Mouse (Mus musculus) myocyte (in vitro differentiated cells): ENCODE measurements around the gene Soat1. TPM values are rescaled to one million over a fixed set of nuclear protein-coding genes. Genes with fewer than 3 reads are reported as not detected.

ENCODE experiments used
- H3K27me3 ChIP-seq: one replicate; pipeline ENCODE4 v1.6.1; 2011; ENCODE audit not compliant: control insufficient read depth, insufficient read depth, insufficient read length
- H3K36me3 ChIP-seq: one replicate; pipeline ENCODE4 v1.6.1; 2011; ENCODE audit not compliant: control insufficient read depth, insufficient read depth
- H3K4me2 ChIP-seq: one replicate; pipeline ENCODE4 v1.6.1; 2011; ENCODE audit warnings: low read depth, control low read depth
- H3K4me3 ChIP-seq: one replicate; pipeline ENCODE4 v1.5.1; 2011; ENCODE audit warnings: mild to moderate bottlenecking, control low read depth, moderate library complexity
- H3K79me2 ChIP-seq: one replicate; pipeline ENCODE4 v1.6.1; 2011; ENCODE audit not compliant: control insufficient read depth, insufficient read depth
- H3ac ChIP-seq: one replicate; pipeline ENCODE4 v1.6.1; 2011; ENCODE audit not compliant: control insufficient read depth, insufficient read length
- CEBPB ChIP-seq: IDR thresholded peaks from 2 replicates; pipeline ENCODE4 v1.6.1; 2011; ENCODE audit warnings: mild to moderate bottlenecking, moderate library complexity; ENCODE audit not compliant: poor library complexity, insufficient read depth, severe bottlenecking
- E2F4 ChIP-seq: IDR thresholded peaks from one replicate; pipeline ENCODE4 v1.6.1; 2011; ENCODE audit warnings: mild to moderate bottlenecking, control low read depth, moderate library complexity; ENCODE audit not compliant: insufficient read depth
- MAX ChIP-seq: IDR thresholded peaks from one replicate; pipeline ENCODE4 v1.6.1; 2011; ENCODE audit warnings: low read depth, mild to moderate bottlenecking, control low read depth
- MYOD1 ChIP-seq, 3 experiments: IDR thresholded peaks; one replicate each; pipeline ENCODE4 v1.6.1; 2011; ENCODE audit warnings: control low read depth in 2 of 3, low read depth in 2 of 3, mild to moderate bottlenecking in 2 of 3, moderate library complexity in 1 of 3; ENCODE audit not compliant: insufficient read length in 2 of 3, control insufficient read depth in 1 of 3
- MYOG ChIP-seq, 3 experiments: IDR thresholded peaks; one replicate each; pipeline ENCODE4 v1.6.1; 2011; ENCODE audit warnings: control low read depth in 2 of 3, low read depth in 2 of 3, mild to moderate bottlenecking in 2 of 3; ENCODE audit not compliant: insufficient read length in 2 of 3, control insufficient read depth in 1 of 3, insufficient read depth in 1 of 3
- POLR2A ChIP-seq: IDR thresholded peaks from one replicate; pipeline ENCODE4 v1.6.1; 2011; ENCODE audit warnings: low read depth, mild to moderate bottlenecking, control low read depth, moderate library complexity; ENCODE audit not compliant: insufficient read length
- POLR2AphosphoS2 ChIP-seq: IDR thresholded peaks from one replicate; pipeline ENCODE4 v1.6.1; 2011; ENCODE audit warnings: low read depth, control low read depth; ENCODE audit not compliant: insufficient read length
- REST ChIP-seq: IDR thresholded peaks from one replicate; pipeline ENCODE4 v1.6.1; 2011; ENCODE audit warnings: mild to moderate bottlenecking, control low read depth, moderate library complexity; ENCODE audit not compliant: insufficient read depth, insufficient read length
- SRF ChIP-seq: IDR thresholded peaks from one replicate; pipeline ENCODE4 v1.6.1; 2011; ENCODE audit warnings: low read depth; ENCODE audit not compliant: control insufficient read depth, insufficient read length
- TCF12 ChIP-seq: IDR thresholded peaks from one replicate; pipeline ENCODE4 v1.6.1; 2011; ENCODE audit warnings: mild to moderate bottlenecking, control low read depth; ENCODE audit not compliant: poor library complexity, insufficient read depth, severe bottlenecking
- TCF3 ChIP-seq: IDR thresholded peaks from one replicate; pipeline ENCODE4 v1.6.1; 2011; ENCODE audit warnings: low read depth, control low read depth; ENCODE audit not compliant: insufficient read length
- USF1 ChIP-seq: IDR thresholded peaks from one replicate; pipeline ENCODE4 v1.6.1; 2011; ENCODE audit warnings: low read depth, mild to moderate bottlenecking, control low read depth, moderate library complexity
- polyA plus RNA-seq: library from polyadenylated mRNA; unstranded; fragments of >200 nt; fragmentation: generic; extraction: Trizol; gene quantifications from one replicate; pipeline ENCODE4 v1.2.1, GENCODE M21; 2012; ENCODE audit warnings: missing spikeins

The Soat1 gene
- polyA plus RNA-seq, 1 experiment, result 42.2 TPM

GRCm38 (mm10) chr1:156467655-156468255 lies 6.4 kb downstream of the Soat1 start:
- Histone ChIP-seq H3K27me3 (no peaks in the 10 kb centered on the region), H3K79me2 (peaks cover 58% of the 10 kb centered on the region), H3K4me3 (no peak overlapping the region), H3K4me2 (peak overlapping the region; percentile 50), H3K36me3 (peaks cover 28% of the 10 kb centered on the region), H3ac (no peak overlapping the region)
- 0 out of 2 replicates have a peak, but pooled peaks have one; percentile 41 for TF ChIP-seq CEBPB
- no peak for TF ChIP-seq MYOD1 (IDR thresholded peaks at IDR 0.05; ENCODE audit: control insufficient read depth in 1 of 3, insufficient read length in 2 of 3, low read depth in 2 of 3)
- no peak for TF ChIP-seq POLR2AphosphoS2

GRCm38 (mm10) chr1:156464963-156465362 lies 9.2 kb downstream of the Soat1 start:
- H3K79me2 ChIP-seq, result peaks cover 58% of the 10 kb centered on the region
- peaks cover 21% of the 10 kb centered on the region for H3K36me3 ChIP-seq
- H3K4me2 ChIP-seq, result no peak overlapping the region
- H3K27me3 ChIP-seq, result no peaks in the 10 kb centered on the region
- TF ChIP-seq POLR2A (no peak), REST (no peak), MYOG (IDR thresholded peaks at IDR 0.05; ENCODE audit: control insufficient read depth in 1 of 3, insufficient read depth in 1 of 3, insufficient read length in 2 of 3, low read depth in 2 of 3) (no peak), CEBPB (no peak), E2F4 (no peak), MAX (no peak), POLR2AphosphoS2 (no peak), TCF12 (no peak), TCF3 (no peak)
- H3ac ChIP-seq, result no peak overlapping the region
- H3K4me3 ChIP-seq, result no peak overlapping the region

- Histone ChIP-seq H3K36me3 (peaks cover 21% of the 10 kb centered on the region), H3K4me2 (no peak overlapping the region), H3ac (no peak overlapping the region), H3K79me2 (peaks cover 58% of the 10 kb centered on the region), H3K4me3 (no peak overlapping the region), H3K27me3 (no peaks in the 10 kb centered on the region)
- TF ChIP-seq POLR2A (no peak), TCF12 (no peak), USF1 (no peak), MYOG (IDR thresholded peaks at IDR 0.05; ENCODE audit: control insufficient read depth in 1 of 3, insufficient read depth in 1 of 3, insufficient read length in 2 of 3, low read depth in 2 of 3) (no peak), MAX (no peak), MYOD1 (IDR thresholded peaks at IDR 0.05; ENCODE audit: control insufficient read depth in 1 of 3, insufficient read length in 2 of 3, low read depth in 2 of 3) (no peak), E2F4 (no peak), POLR2AphosphoS2 (no peak), CEBPB (no peak), TCF3 (no peak), REST (no peak), SRF (no peak)
These were observed 9.9 kb downstream of the Soat1 start for GRCm38 (mm10) chr1:156463981-156464853.

- Histone ChIP-seq H3K79me2 (peaks cover 74% of the 10 kb centered on the region), H3K4me2 (no peak overlapping the region), H3K36me3 (peaks cover 21% of the 10 kb centered on the region), H3ac (no peak overlapping the region), H3K27me3 (no peaks in the 10 kb centered on the region), H3K4me3 (no peak overlapping the region)
- TF ChIP-seq MYOD1 (IDR thresholded peaks at IDR 0.05; ENCODE audit: control insufficient read depth in 1 of 3, insufficient read length in 2 of 3, low read depth in 2 of 3) (no peak), SRF (no peak), POLR2A (no peak), E2F4 (no peak), CEBPB (no peak), TCF12 (no peak), USF1 (no peak), REST (no peak), MAX (no peak), POLR2AphosphoS2 (no peak), MYOG (IDR thresholded peaks at IDR 0.05; ENCODE audit: control insufficient read depth in 1 of 3, insufficient read depth in 1 of 3, insufficient read length in 2 of 3, low read depth in 2 of 3) (no peak), TCF3 (no peak)
These were observed 11.7 kb downstream of the Soat1 start for GRCm38 (mm10) chr1:156462273-156462991.
